Mouse (Mus musculus) liver, embryonic 11.5 days (tissue): Measurements from ENCODE around the gene Siglece. TPM values are rescaled to one million over a fixed set of nuclear protein-coding genes. Genes with fewer than 3 reads are reported as not detected.
"Not testable (repeated sequence)": the region's sequence is repeated elsewhere in the genome, so short reads cannot be mapped to it uniquely, and the experiment has no call there.

Experiments used
- ATAC-seq: fragments of 200-750 bp; cut with Nextera tagmentation; replicated peaks from 2 replicates; pipeline ENCODE4 v1.8.0; 2017; ENCODE audit warnings: moderate number of reproducible peaks, mild to moderate bottlenecking, moderate TSS enrichment, moderate library complexity; ENCODE audit not compliant: low FRiP score
- DNase-seq: peaks from one replicate; pipeline ENCODE4 v3.0.0-alpha.2; 2017; ENCODE audit warnings: low spot score
- H3K27ac ChIP-seq: fragments of 300-500 bp; sonication (generic); 2 replicates; pipeline ENCODE4 v1.5.1; 2014; ENCODE audit warnings: mild to moderate bottlenecking, low read depth, low read length, control low read depth
- H3K27me3 ChIP-seq: fragments of 300-500 bp; sonication (generic); replicated peaks from 2 replicates; pipeline ENCODE4 v1.6.1; 2014; ENCODE audit warnings: low read length, mixed read lengths; ENCODE audit not compliant: control insufficient read depth, insufficient read depth
- H3K36me3 ChIP-seq: fragments of 300-500 bp; sonication (generic); 2 replicates; pipeline ENCODE4 v1.6.1; 2014; ENCODE audit warnings: mild to moderate bottlenecking, low read length, moderate library complexity, mixed read lengths; ENCODE audit not compliant: control insufficient read depth, insufficient read depth
- H3K4me1 ChIP-seq: fragments of 300-500 bp; sonication (generic); replicated peaks from 2 replicates; pipeline ENCODE4 v1.6.1; 2014; ENCODE audit warnings: low read length, mixed read lengths; ENCODE audit not compliant: control insufficient read depth, insufficient read depth
- H3K4me2 ChIP-seq: fragments of 300-500 bp; sonication (generic); 2 replicates; pipeline ENCODE4 v1.6.1; 2014; ENCODE audit warnings: mild to moderate bottlenecking, control low read depth, moderate library complexity
- H3K4me3 ChIP-seq: fragments of 300-500 bp; sonication (generic); 2 replicates; pipeline ENCODE4 v1.5.1; 2014; ENCODE audit warnings: low read depth, low read length, control low read depth
- H3K9ac ChIP-seq: fragments of 300-500 bp; sonication (generic); 2 replicates; pipeline ENCODE4 v1.6.1; 2014; ENCODE audit warnings: low read depth, low read length, control low read depth
- H3K9me3 ChIP-seq: fragments of 300-500 bp; sonication (generic); 2 replicates; pipeline ENCODE4 v1.6.1; 2016; ENCODE audit warnings: low read length, inconsistent platforms, mixed read lengths; ENCODE audit not compliant: control insufficient read depth
- WGBS: fragments of 180-500 bp; shearing (Covaris S2); extraction: QIAGEN DNeasy Blood & Tissue Kit; methylation state at CpG from one replicate; pipeline ENCODE4 v1.1.7; 2014; 5-methylcytosine and 5-hydroxymethylcytosine counted together
- polyA plus RNA-seq: library from polyadenylated mRNA; unstranded; fragments of >200 nt; fragmentation: Nextera tagmentation; extraction: Ambion mirVana; gene quantifications from 2 replicates; pipeline ENCODE4 v1.2.1, GENCODE M21; 2014

Siglece gene
- polyA plus RNA-seq, 1 experiment from 2014 or later, result 0.90 TPM

- H3K9ac ChIP-seq, result peak within 1 kb of the TSS; percentile 87
- H3K9me3 ChIP-seq, result no peaks in the 10 kb centered on the region
- ATAC-seq (peak; percentile 92), DNase-seq (peak; percentile 76)
- peak within 1 kb of the TSS; percentile 80 for H3K4me3 ChIP-seq
- H3K4me2 ChIP-seq, result peak within 1 kb of the TSS; percentile 73
- under 1% methylated on average over 26 of the region's 26 CpGs for WGBS
- peaks cover 23% of the 10 kb centered on the region for H3K36me3 ChIP-seq
- H3K27ac ChIP-seq, result no peak within 1 kb of the TSS
- peaks cover 9% of the 10 kb centered on the region for H3K4me1 ChIP-seq
- no peaks in the 10 kb centered on the region for H3K27me3 ChIP-seq
These were observed 12.0 kb upstream of the Siglece start, which contains the start of gene Ctu1 for GRCm38 (mm10) chr7:43671809-43672580. TSS of gene Ctu1 (plus strand) at chr7:43672016.

- DNase-seq (no peak), ATAC-seq (peak; percentile 9; the same call in 1 of the 2 replicates)
- no peaks in the 10 kb centered on the region for H3K9me3 ChIP-seq
- H3K4me2 ChIP-seq, result peak overlapping the region; percentile 73
- H3K27ac ChIP-seq, result no peak overlapping the region
- peak overlapping the region; percentile 80 for H3K4me3 ChIP-seq
- H3K4me1 ChIP-seq, result peaks cover 9% of the 10 kb centered on the region
- peak overlapping the region; percentile 87 for H3K9ac ChIP-seq
- 66% methylated on average over 11 of the region's 11 CpGs for WGBS
- no peaks in the 10 kb centered on the region for H3K27me3 ChIP-seq
- peaks cover 15% of the 10 kb centered on the region; the same call in 1 of the 2 replicates for H3K36me3 ChIP-seq
These were observed 11.3 kb upstream of the Siglece start for GRCm38 (mm10) chr7:43671064-43671808.

GRCm38 (mm10) chr7:43668582-43668981, 8.6 kb upstream of the Siglece start:
- DNase-seq, result no peak
- no peaks in the 10 kb centered on the region for H3K27me3 ChIP-seq
- WGBS, result 14% methylated on average over 3 of the region's 3 CpGs
- no peak overlapping the region for H3K4me3 ChIP-seq
- H3K9me3 ChIP-seq, result no peaks in the 10 kb centered on the region
- H3K27ac ChIP-seq, result no peak overlapping the region
- H3K4me1 ChIP-seq, result peaks cover 9% of the 10 kb centered on the region
- no peak overlapping the region for H3K9ac ChIP-seq
- no peak for ATAC-seq
- H3K36me3 ChIP-seq, result no peaks in the 10 kb centered on the region
- H3K4me2 ChIP-seq, result no peak overlapping the region

GRCm38 (mm10) chr7:43667221-43667620, 7.3 kb upstream of the Siglece start:
- H3K9me3 ChIP-seq, H3K4me3 ChIP-seq, H3K4me2 ChIP-seq, H3K27ac ChIP-seq, H3K9ac ChIP-seq, H3K4me1 ChIP-seq, H3K27me3 ChIP-seq, DNase-seq, ATAC-seq, H3K36me3 ChIP-seq: not testable (repeated sequence)
- WGBS, result 88% methylated on average over 4 of the region's 4 CpGs

- Histone ChIP-seq H3K4me2 (no peak overlapping the region), H3K9me3 (no peaks in the 10 kb centered on the region), H3K27me3 (no peaks in the 10 kb centered on the region), H3K36me3 (no peaks in the 10 kb centered on the region), H3K4me1 (no peaks in the 10 kb centered on the region), H3K9ac (no peak overlapping the region), H3K4me3 (no peak overlapping the region), H3K27ac (no peak overlapping the region)
- 81% methylated on average over 1 of the region's 1 CpGs for WGBS
- no peak for DNase-seq
- no peak for ATAC-seq
These were observed 2.8 kb upstream of the Siglece start for GRCm38 (mm10) chr7:43662804-43663203.

- no peak overlapping the region for H3K4me2 ChIP-seq
- 56% methylated on average over 6 of the region's 6 CpGs for WGBS
These were observed 3.7 kb downstream of the Siglece start for GRCm38 (mm10) chr7:43656232-43656631.

GRCm38 (mm10) chr7:43654519-43654918, 5.4 kb downstream of the Siglece start:
- H3K27ac ChIP-seq, result no peak overlapping the region
- H3K4me3 ChIP-seq, result no peak overlapping the region
- ATAC-seq (no peak), DNase-seq (no peak)
- H3K9ac ChIP-seq, result no peak overlapping the region
- no peaks in the 10 kb centered on the region for H3K4me1 ChIP-seq
- no peak overlapping the region for H3K4me2 ChIP-seq
- H3K9me3 ChIP-seq, result no peaks in the 10 kb centered on the region
- 58% methylated on average over 3 of the region's 3 CpGs for WGBS
- no peaks in the 10 kb centered on the region for H3K27me3 ChIP-seq
- no peaks in the 10 kb centered on the region for H3K36me3 ChIP-seq

More at GRCm38 (mm10) chr7:43656232-43656631, 3.7 kb downstream of the Siglece start:
- H3K9me3 ChIP-seq, result no peaks in the 10 kb centered on the region
- DNase-seq (no peak), ATAC-seq (no peak)
- no peaks in the 10 kb centered on the region for H3K4me1 ChIP-seq
- no peak overlapping the region for H3K9ac ChIP-seq
- H3K27ac ChIP-seq, result no peak overlapping the region
- no peak overlapping the region for H3K4me3 ChIP-seq
- no peaks in the 10 kb centered on the region for H3K36me3 ChIP-seq
- no peaks in the 10 kb centered on the region for H3K27me3 ChIP-seq

GRCm38 (mm10) chr7:43652683-43653082, 7.3 kb downstream of the Siglece start:
- H3K9ac ChIP-seq, result no peak overlapping the region
- no peaks in the 10 kb centered on the region for H3K4me1 ChIP-seq
- no peaks in the 10 kb centered on the region for H3K36me3 ChIP-seq
- H3K27ac ChIP-seq, result no peak overlapping the region
- no peak overlapping the region for H3K4me3 ChIP-seq
- no peak overlapping the region for H3K4me2 ChIP-seq
- DNase-seq (no peak), ATAC-seq (no peak)
- H3K27me3 ChIP-seq, result no peaks in the 10 kb centered on the region
- no peaks in the 10 kb centered on the region for H3K9me3 ChIP-seq
- 84% methylated on average over 6 of the region's 6 CpGs for WGBS
